Mouse (Mus musculus) fat pad, adult 2 months (tissue): ENCODE measurements around the gene Them7.

Experiments used
- DNase-seq: peaks from one replicate; pipeline ENCODE4 v3.0.0-alpha.2; 2011; ENCODE audit warnings: low read depth, low spot score; ENCODE audit errors: extremely low read depth

Them7 gene

GRCm38 (mm10) chr2:105372727-105373126 is 148.6 kb downstream of the Them7 start:
- DNase-seq = peak; percentile 74

GRCm38 (mm10) chr2:105373658-105374057 is 149.5 kb downstream of the Them7 start:
- DNase-seq = peak; percentile 70

DNA sequence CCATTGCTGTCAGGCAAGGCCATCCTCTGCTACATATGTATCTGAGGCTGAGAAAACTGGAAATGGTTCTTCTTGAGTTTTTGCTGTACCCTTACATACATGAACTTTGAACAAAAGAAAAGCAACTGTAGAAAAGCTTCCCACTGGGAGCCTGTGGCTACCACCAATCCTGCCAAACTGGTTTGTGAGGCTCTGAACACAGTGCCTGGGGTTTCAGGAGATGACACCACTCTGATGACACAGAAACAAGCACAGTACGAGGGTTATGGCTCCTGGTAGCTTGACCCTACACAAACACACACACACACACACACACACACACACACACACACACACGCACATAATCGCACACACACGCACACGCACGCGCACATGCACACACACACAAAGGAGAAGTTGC is 151.1 kb downstream of the Them7 start:
- DNase-seq = peak; percentile 88

DNA sequence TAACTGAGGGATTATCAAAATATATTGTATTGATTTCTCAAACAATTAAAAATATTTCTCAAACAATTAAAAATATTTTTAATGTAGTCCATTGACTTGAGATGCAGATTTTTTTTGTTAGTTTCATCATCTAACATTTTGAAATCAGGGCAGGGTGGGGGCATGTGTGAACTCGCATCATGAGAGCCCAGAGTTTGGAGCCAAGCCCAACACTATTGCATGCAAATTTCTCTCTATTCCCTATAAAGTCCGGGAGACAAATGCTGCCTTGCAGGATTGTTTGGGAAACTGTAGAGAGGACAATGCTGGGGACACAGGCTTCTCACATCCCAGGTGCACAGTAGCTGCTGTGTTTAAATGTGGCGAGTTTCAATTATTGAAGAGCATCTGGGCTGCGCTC is 151.6 kb downstream of the Them7 start:
- DNase-seq = peak; percentile 81

GRCm38 (mm10) chr2:105379682-105380081 is 155.6 kb downstream of the Them7 start:
- DNase-seq = no peak

GRCm38 (mm10) chr2:105380757-105381319 is 156.7 kb downstream of the Them7 start:
- DNase-seq = no peak

DNA sequence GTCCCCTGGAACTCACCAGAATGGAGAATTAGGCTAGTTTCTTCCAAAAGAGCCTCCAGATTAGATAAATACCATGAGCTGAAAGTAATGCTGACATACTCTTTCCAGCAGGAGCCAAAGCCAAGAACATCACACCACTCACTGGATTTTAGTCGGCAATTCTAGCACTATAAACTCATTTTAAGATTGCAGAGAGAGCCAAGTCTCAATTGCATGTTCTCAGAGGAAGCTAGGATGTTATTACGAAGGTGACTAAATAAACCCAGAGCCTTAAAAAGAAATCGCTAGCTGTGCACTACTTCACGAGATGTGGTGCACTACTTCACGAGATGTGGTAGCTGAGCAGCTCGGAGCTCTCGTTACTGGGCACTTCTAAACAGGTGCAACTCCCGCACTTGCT is 158.9 kb downstream of the Them7 start:
- DNase-seq = no peak

GRCm38 (mm10) chr2:105384998-105385397 is 160.9 kb downstream of the Them7 start:
- no peak for DNase-seq

- DNase-seq = no peak
Measured at GRCm38 (mm10) chr2:105386418-105386817, 162.3 kb downstream of the Them7 start.

DNA sequence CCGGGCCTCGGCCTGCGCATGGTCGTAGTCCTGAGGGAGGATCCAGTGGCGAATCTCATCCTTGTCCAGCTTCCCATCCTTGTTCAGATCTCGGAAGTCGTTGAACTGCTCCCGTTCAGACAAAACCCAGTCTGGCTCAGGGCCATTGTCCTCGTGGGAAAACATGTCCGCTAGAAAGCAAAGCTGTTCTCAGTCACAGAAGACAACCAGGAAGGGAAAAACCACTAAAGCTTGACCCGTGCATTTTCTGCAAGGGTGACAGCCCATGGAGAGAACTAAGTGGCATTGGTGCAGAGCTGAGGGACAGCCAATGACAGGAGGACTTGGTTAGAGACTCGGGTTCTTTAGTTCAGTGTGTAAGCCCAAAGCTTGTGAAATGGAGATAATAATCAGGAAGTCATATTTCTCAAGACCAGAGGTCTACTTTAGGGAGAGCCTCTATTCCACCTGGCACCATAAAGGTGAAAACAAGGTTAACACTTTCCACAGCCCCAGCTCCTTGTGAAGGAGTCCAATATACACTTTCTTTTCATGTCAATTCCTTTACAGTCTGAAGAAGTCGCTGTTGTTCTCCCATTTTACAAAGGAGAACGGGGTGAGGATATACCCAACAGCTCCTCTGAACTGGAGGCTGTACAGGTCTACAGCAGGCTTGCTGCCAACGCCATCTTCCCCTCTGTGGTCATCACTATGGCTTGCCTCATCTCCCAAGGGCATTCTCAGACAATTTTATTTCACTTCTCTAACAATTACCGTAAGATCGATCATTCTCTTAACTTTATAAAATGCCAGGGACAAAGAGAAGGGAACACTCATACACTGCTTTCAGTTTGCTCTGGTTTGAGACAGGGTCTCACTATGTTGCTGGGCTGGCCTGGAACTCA is 165.1 kb downstream of the Them7 start:
- no peak for DNase-seq

GRCm38 (mm10) chr2:105390653-105391413 is 166.7 kb downstream of the Them7 start:
- DNase-seq = no peak

DNA sequence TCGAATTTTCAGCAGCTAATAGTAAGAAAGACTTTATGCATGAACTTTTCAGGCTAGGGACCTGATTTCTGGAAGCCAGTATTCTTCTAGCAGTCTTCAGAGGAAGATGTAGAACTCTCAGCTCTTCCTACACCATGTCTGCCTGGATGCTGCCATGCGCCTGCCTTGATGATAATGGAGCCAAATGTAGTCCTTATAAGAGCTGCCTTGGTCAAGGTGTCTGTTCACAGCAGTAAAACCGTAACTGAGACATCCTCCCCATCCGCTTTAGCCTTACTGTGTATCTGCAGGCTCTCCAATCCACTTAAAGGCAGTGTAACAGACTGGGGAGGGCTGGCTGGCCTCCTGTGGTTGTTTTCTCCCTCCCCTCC is 167.3 kb downstream of the Them7 start:
- DNase-seq = no peak

DNA sequence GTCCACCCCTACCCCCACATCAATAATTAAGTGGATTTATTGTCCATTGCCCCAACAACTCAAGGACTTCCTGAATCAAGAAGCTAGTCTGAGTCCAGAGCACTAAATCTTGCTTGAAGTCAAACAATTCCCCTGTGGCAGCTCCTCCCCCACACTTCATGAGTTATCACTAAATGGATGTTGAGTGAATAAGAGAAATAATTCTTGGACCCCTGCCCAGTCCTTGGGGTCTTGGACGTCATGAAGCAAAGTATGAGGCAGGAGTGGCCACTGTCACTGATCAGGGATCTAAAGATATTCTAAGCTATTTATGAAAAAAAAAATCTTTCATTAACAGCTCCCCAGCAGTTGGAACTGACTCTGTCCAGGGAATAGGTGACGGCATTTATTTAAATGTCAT is 168.4 kb downstream of the Them7 start:
- DNase-seq = no peak

GRCm38 (mm10) chr2:105394375-105394774 is 170.3 kb downstream of the Them7 start:
- DNase-seq = peak; percentile 78

GRCm38 (mm10) chr2:105396066-105396465 is 171.9 kb downstream of the Them7 start:
- no peak for DNase-seq

- peak; percentile 73 for DNase-seq
Measured at GRCm38 (mm10) chr2:105397446-105398211, 173.5 kb downstream of the Them7 start.

GRCm38 (mm10) chr2:105398636-105399084 is 174.5 kb downstream of the Them7 start:
- no peak for DNase-seq

GRCm38 (mm10) chr2:105399085-105399891 is 175.2 kb downstream of the Them7 start, which contains the start of gene Rcn1:
TSS of gene Rcn1 (minus strand) at chr2:105399319.
- no peak for DNase-seq

DNA sequence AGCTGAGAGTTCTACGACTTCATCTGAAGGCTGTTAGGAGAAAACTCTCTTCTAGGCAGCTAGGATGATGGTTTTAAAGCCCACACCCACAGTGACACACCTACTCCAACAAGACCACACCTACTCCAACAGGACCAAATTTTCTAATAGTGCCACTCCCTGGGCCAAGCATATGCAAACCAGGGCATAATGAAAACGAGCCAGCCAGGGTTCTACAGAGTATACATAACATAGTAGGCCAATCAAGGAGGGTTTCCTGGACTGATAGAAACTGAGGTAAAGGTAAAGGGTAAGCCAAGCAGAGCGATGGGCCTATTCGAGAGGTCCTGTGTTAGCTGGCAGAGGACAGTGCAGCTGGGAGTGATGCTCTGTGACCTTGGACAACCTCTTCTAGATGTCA is 176.4 kb downstream of the Them7 start:
- DNase-seq = no peak

GRCm38 (mm10) chr2:105402180-105402579 is 178.1 kb downstream of the Them7 start:
- DNase-seq = no peak
